In genomic region chrX:94125950-94126349, GRCm38 (mm10) we compare ENCODE assay signal across 24 mouse cellular contexts.
"Had no signal": no experiment of that assay in that cellular context is flagged by ENCODE, and none has a peak within 500 bp of the region (broad histone marks: within the 10 kb centered on the region; RNA-seq: fewer than 3 reads in every experiment).

No protein-coding gene starts in this region.

- H3K36me3 ChIP-seq: heart, embryonic 13.5 days; heart, embryonic 15.5 days; intestine, embryonic 15.5 days; kidney, embryonic 15.5 days; limb, embryonic 10.5 days; limb, embryonic 12.5 days; liver, embryonic 12.5 days had no signal

- H3K9me3 ChIP-seq: heart, embryonic 13.5 days; heart, embryonic 15.5 days; intestine, embryonic 15.5 days; kidney, embryonic 15.5 days; limb, embryonic 12.5 days; liver, embryonic 12.5 days had no signal

- H3K4me3 ChIP-seq: gastrocnemius, adult 2 months; heart, adult 2 months; heart, embryonic 13.5 days; heart, embryonic 15.5 days; intestine, embryonic 15.5 days; kidney, embryonic 15.5 days; left cerebral cortex, adult 2 months; limb, embryonic 10.5 days; limb, embryonic 12.5 days; liver, embryonic 12.5 days had no signal

- H3K4me1 ChIP-seq: heart, embryonic 13.5 days; heart, embryonic 15.5 days; intestine, embryonic 15.5 days; kidney, embryonic 15.5 days; limb, embryonic 10.5 days; limb, embryonic 12.5 days; liver, embryonic 12.5 days had no signal

- ATAC-seq: hindbrain, embryonic 16.5 days; inflammation-experienced regulatory T-cells, adult 6 months; intestine, embryonic 15.5 days; liver, embryonic 12.5 days had no signal

- H3K9ac ChIP-seq: heart, embryonic 13.5 days; heart, embryonic 15.5 days; hindbrain, embryonic 14.5 days; intestine, embryonic 15.5 days; kidney, embryonic 15.5 days; limb, embryonic 12.5 days; liver, embryonic 12.5 days had no signal

- H3K4me2 ChIP-seq: heart, embryonic 11.5 days; heart, embryonic 13.5 days; heart, embryonic 15.5 days; hindbrain, embryonic 14.5 days; intestine, embryonic 15.5 days; kidney, embryonic 15.5 days; limb, embryonic 12.5 days; liver, embryonic 12.5 days had no signal

- H3K27ac ChIP-seq: gastrocnemius, adult 2 months; heart, adult 2 months; heart, embryonic 13.5 days; heart, embryonic 15.5 days; hindbrain, embryonic 14.5 days; intestine, embryonic 15.5 days; kidney, embryonic 15.5 days; kidney, postnatal 0 days; left cerebral cortex, adult 2 months; limb, embryonic 10.5 days; limb, embryonic 12.5 days; liver, embryonic 12.5 days had no signal

- DNase-seq: gastrocnemius, adult 2 months; gastrocnemius, postnatal 10 days; gastrocnemius, postnatal 25 days; heart, adult 11 months; heart, adult 2 months; heart, postnatal 14 days; heart, postnatal 36 days; kidney, adult 11 months; kidney, adult 9 months; layer of hippocampus, adult 9-11 months; liver had no signal
